Mouse (Mus musculus) cerebellum, postnatal 4 days (tissue): ENCODE measurements around the gene Cald1.

Source experiments
- DNase-seq, 2 experiments: peaks; one replicate each; pipeline ENCODE4 v3.0.0; 2022; ENCODE audit warnings: low spot score in 2 of 2, mixed read lengths in 1 of 2

Gene Cald1

DNA sequence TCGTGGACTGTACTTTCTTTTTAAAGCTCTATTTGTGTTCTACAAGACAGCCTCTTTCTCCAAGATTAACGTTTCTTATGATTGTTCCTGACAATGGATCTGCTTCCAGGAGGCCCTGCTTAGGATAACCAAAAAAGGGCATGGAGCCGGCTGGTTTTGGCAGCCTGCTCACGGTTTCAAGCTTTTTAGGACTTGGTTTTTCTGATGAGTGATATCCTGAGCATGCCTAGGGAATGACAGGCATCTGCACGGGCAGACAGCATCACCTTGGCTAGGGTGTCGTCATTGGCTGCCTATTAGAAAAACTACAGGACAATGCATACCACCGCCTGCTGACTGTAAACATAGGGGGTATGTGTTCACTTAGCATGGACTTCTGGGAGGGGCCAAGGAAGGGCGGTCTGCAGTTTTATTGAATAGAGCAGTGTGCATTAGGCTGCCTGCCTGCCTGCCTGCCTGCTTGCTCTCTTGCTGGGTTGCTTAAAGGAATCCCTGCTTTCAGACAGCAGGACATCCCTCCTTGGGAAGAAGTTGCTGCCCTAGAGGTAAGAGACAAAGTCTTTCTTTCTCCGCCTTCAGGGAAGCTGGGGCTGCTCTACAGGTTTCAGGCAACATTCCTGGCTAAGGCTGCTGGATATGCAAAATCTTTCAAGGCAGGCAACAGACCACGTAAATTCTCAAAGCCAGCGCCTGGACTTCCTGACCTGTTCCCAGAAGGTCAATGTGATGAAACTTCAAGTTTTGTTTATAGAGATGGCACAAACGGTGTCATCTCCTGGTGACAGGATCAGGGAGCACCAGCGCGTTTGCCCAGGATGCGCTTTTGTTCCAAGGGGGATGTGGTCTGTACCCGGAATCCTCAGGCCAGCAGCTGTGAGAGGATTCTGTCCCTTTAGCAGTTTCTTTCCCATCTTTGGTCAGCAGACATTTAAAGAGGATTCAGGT is at the start of gene Cald1:
Gene Cald1 (plus strand): TSS at position 380 of the 945 bp plus-strand sequence.
- no peak for DNase-seq

DNA sequence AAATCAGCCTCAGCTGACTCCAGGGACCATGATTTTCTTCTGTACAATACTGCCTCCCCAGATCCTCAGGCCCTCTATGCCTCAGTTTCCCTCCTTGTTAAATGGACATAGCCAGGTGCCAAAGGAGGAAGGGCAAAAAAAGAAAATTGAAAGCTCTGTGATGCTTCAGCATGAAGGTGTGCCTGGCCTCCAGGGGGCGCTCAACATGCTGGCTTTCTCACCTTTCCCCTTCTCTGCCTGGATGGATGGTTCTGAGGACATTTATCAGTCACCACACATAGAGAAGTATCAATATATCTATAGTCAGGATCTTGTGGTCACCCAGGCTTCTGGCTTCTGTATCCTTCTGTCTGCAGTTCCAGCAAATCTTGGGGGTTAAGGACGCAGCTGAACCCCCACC is 49.3 kb upstream of the Cald1 start:
- peak in 1 of 2 experiments; percentile 30 for DNase-seq

DNA sequence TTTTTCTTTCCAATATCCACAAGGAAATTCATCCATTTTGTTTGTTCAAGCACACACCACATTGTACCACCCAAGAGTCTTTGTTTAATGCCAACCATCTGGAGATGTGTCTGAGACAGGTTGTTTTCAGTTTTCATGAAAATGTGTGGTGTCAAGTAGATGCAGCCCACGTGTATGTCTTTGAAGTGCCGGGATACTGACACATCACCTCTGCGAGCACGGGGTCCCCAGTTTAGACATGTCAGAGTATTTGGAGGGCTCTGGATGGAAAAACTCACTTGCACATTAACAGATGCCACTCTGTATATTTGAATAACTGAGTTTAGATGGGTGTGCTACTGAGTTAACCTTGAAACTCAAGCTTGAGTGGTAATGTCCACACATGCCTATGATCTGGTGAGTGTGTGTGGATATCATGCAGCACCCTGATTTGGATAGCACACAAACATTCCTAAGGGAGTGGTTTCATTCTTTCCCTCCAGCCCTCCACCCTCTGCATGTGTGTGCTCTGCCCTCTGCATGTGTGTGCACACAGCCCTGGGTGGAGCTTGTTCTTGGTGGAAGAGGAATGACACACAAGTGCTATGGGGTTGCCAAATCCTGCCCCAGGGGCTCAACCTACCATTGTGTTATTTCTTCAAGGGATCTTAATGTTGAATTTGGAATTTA is 45.7 kb upstream of the Cald1 start:
- DNase-seq, result no peak

DNA sequence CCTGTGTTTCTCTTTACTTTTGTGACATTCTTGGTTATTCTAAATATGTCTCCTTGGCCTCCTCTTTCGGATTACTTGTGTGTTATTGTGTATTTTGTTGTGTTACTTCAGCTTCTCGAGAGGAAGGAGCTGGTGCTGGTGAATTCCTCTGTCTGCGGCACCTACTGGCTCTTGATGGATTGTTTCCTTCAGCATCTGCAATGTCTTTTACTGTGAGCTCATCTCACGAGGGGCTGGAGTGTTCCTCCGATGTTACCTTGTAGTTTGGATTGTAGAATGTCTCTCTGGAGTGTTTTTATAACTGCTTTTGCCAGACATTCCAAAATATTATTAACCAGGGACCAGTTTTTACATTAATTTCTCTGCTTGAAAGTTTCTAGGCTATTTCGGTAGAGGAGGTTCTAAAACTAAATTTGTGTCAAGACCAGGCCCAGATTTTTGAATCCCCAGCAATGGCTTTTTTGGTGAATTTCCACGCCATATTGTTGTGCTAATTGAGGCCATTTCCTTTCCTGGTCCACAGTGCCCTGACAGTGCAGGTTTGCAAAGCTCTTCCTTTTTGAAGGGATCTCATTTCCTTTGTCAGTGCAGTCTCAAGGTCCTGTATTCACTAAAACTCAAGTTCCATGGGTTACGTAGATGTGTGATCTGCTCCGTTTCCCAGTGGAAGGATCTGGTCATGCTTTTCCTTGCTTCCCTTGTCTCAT is 43.9 kb upstream of the Cald1 start:
- DNase-seq, result no peak

DNA sequence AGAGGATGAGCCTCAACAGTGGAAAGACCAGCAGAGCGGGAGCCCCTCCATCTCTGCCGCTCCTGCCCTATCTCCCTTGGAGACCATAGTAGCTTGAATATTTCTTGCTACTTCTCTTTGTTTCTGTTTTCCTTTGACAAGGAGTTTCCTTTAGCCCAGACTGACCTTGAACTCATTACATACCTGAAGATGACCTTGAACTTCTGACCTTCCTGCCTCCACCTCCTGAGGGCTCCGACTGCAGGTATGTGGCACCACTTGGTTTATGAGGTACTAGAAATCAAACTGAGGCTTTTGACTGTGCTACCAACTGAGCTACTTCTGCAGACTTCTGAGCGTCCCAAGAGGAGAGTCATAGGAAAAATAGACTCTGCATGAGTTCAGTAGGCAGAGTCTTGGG is 38.8 kb upstream of the Cald1 start:
- DNase-seq, result no peak

DNA sequence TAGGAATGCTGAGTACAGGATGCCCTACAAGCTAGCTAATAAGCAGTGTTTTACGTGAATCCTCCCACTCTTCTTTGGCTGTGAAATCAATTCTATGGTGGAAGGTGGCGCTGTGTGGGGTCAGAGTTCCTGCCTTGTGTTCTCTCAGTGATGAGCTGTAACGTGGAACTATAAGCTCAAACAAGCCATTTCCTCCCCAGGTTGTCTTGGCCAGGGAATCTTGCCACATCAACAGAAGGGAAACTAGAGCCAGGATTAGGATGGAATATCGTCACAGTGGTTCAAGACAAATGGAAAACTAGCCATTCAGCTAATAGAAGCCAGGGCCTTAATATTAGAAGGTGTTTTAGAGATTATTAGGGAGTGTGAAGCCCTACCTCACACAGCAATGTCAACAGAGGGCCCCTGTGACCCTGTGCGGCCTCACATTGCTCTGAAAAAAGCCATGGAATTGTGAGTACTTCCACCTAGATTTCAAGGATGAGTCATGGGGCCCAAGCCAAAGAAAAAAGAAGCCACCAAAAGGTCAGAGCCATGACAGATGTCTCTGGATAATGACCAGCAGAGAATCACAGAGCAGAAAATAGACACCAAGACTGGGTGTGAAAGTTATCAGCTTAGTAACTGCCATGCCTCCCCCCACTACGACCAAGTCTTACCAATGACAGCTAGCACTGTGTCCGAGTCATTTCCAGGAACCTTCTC is 33.0 kb upstream of the Cald1 start:
- no peak for DNase-seq

DNA sequence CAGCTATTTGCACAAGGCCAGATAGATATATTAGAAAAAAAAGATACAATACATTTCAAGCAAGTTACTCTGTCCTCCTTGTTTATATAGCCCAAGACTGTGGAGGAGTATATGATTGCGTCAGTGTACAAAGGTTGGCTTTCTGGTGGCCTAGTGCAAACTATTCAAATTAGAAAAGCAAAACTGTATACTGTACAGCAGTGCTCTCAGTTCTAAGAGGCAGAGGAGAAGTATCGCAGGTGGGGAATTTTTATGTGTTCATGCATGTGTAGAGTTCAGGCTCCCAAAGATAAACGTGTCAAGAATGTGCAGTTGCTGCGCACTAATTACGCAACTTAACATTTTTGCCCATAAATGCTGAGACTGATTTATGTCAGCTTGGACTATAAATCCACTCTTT is 31.0 kb upstream of the Cald1 start:
- no peak for DNase-seq

DNA sequence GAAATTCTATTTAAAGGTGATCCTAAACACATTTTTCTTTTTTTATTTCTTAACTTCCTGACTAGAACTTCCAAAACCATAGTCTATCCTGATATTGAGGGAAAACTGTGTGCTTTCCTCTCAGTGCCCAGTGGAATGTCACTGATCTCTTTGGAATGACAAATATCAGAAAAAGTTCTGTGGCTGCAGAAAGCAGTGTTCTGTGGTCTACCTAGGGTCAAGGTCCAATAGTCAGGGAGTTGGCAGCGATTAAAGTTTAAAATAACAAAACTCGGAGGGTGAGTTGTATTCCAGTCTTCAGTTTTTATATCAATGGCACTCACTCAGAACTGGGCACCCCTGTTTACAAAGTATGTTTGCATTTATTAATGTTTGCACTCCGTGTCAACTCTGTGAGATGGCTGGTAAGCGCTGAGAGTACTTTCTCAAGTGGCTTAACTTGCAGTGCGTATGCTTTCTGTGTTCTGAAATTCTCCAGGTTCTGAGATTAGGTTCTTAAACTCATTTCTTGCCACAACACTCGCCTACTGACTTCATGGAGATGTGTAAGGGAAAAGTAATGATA is 18.7 kb upstream of the Cald1 start:
- DNase-seq, result no peak

DNA sequence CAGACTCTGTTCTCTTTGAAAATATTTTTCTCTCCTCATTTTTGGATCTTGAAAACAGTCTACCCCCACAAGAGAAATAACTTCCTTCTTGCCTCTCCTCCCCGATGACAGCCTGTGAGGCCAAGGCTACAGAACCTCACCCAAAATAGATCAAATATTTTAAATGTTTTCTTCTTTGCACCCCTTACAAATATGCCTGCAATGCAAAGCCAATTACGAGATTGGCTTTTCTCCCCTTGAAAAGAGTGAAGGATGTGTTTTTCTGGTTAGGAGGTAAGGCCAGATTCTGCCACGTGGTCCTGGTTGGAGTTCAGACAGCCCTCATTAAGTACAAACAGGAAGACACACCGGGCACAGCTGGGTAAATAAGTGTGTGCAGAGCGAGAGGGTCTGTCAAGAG is 14.9 kb upstream of the Cald1 start:
- DNase-seq, result no peak

DNA sequence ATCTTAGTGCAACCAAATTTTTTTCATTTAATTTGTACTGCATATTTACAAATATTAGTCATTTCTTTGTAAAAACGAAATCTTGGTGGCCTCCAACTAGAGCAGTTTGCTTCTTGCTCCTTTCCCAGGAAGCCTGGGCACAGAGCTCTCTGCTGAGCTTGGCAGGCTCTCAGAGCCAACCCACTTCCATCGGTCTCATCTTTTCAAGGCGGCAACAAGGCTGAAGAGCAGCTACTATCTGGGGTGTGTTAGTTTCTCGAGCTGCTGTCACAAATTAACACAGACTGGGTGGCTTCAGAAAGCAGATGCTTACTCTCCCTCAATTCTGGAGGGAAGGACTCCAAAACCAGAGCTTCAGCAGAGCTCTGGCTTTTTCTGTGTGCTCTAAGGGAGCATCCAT is 10.2 kb upstream of the Cald1 start:
- no peak for DNase-seq

DNA sequence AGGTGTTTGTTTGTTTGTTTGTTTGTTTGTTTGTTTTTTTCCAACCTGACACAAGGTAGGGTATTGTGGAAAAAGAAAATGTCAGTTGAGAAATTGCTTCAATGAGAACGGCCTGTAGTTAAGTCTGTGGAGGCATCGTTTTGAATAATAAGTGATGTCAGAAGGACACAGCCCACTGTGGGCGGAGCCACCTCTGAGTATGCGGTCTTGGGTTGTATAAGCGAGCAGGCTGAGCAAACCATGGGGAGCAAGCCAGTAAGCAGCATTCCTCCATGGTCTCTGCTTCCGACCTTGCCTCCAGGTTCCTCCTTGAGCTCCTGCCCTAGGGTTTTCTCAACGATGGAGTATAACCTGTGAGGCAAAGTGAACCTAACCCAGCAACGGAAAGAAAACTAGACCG is 7.6 kb upstream of the Cald1 start:
- no peak for DNase-seq

DNA sequence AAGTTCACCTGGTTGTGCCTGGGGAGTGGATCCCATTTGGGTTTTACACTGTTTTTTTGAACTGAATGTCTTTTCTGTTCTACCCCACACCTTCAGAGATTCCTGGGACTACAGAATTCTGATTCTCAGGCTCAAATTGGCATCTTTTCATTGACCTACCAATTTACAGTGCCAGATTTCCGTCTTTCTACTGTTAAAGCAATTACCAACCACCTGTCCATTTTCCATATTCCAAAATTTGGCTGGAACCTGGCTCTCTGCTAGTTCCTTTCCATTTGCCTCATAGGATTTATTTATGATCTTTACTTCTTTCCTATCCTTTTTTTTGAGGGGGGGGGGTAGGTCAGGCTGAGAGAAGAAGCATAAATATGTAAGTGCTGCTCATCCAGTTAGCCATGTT is 4.9 kb upstream of the Cald1 start:
- DNase-seq, result no peak

DNA sequence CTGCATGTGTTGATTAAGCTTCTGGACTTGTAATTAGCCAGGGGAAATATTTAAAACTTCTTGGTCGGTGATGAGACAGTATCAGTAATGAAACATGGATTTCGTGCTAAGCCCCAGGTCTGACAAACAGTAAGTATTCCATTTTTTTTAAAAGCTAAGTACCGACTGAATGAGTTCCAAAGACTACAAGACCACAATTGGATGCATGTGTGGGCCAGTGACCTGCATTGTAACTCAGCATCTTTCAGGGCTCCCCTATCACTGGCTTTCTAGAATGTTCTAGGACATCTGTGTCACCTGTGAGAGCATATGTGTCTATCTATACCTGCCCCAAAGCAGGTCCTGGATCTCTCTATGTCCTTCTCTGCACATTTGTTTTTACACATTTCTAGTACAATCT is 984 bp upstream of the Cald1 start:
- DNase-seq, result no peak

DNA sequence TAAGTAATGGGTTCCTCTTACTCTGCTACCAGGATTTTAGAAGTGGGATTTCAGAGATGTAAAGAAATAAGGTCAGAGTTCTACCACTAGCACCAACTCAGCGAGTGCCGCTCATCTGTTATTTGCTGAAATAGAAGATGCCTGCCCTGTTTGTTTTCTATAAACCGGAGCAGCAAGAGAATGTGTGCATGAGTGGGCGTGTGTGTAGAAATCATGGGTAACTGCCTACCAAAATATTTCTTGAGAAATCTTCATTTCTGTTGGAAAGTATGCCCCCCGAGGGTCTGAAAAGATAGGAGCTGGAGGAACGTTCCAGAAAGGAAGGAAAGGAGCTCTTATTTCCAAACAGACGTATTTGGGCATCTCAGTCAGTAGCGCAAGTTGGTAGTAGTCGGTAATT is 871 bp downstream of the Cald1 start:
- no peak for DNase-seq

DNA sequence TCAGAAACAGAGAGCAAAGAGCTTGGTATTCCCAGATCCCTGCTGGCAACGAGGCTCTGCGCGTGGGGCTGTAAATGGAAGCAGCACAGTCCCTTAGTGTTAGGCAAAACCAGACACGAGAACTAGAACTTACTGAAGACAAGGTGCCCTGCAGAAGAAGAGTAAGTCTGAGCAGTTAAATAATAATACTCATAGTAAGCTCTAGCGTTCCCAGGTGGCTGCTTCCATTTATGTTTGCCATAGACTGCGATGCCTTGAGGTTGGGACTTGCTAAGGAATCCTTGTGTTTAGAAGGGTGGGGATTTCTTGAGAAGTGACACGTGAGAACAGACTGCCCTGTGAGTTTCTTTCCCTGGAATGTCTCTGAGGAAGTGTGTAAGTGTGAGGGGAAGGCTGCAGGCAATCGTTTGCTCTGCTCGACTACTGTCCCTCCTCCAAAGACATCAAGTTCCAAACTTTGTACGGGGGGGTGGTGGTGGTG is 1.4 kb downstream of the Cald1 start:
- no peak for DNase-seq

DNA sequence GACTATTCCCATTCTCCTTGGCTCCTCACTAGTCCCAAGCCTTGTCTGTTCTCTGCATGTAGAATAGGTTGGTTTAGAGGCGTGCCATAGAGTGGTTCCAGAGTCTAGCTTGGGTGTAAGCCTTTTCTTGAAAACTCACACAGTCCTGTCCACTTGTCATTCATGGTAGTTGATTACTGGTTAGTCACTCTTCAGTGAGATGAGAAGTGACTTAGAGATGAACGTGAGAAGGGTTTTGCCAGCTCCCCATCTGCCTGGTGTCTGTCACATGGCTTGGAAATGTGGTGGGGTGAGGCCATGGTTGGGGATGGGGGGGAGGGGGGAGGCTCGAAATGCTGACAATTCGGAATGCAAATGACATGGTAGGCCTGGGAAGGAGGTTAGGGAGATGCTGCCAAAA is 2.5 kb downstream of the Cald1 start:
- DNase-seq, result no peak

DNA sequence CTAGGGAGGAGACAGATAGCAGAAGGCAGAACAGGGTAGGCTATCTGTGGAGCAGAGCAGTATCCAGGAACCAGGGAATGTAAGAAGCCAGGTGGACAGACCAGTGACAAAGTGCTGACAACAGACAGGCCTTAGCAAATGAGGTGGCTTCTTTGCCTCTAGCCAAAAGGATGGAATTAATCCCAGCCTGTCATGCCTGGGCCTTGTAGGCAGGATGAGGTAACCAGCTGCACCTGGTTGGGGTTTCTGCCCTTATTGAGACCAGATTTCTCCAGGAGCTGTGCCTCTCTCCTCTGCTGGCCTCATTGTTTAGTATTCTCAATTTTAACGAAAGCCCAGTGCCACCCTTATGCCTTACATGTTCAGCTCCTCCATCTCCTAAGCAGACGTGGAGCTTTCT is 3.8 kb downstream of the Cald1 start:
- no peak for DNase-seq

DNA sequence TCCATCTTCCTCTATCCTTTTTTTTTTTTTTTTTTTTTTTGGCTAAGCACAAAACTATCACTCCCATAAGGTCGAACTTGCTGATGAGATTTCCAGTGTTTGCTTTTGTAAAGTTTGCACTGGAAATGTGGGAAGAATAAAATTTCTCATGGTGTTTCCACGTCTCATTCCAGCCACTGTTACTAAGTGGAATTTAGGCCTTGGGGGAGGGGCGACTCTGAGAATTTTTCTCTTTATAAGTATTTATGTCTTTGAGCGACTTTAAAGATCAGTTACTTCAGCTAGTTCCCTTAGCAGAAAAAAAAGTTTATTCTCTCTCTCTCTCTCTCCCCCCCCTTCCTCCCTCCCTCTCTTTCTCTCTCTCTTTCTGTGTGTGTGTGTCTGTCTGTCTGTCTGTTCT is 8.1 kb downstream of the Cald1 start:
- DNase-seq, result no peak

DNA sequence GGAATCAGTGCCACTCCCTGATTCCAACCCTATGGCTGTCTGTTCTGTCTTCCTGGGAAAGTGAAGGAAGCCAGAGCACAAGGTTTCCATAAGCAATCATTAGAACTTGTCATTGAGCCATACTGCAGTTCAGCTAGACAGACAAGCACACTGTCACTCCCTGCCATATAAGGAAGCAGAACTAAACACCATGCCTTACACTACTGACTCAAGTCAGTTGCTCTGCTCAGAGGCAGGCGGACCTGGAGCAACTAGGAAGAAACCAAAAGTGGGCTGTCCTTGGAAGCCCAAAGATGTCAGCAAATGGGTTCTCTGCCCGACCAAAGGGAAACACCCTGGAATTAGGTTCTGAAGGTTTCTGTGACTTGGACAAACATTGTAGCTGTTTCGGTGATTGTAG is 10.3 kb downstream of the Cald1 start:
- DNase-seq, result no peak

DNA sequence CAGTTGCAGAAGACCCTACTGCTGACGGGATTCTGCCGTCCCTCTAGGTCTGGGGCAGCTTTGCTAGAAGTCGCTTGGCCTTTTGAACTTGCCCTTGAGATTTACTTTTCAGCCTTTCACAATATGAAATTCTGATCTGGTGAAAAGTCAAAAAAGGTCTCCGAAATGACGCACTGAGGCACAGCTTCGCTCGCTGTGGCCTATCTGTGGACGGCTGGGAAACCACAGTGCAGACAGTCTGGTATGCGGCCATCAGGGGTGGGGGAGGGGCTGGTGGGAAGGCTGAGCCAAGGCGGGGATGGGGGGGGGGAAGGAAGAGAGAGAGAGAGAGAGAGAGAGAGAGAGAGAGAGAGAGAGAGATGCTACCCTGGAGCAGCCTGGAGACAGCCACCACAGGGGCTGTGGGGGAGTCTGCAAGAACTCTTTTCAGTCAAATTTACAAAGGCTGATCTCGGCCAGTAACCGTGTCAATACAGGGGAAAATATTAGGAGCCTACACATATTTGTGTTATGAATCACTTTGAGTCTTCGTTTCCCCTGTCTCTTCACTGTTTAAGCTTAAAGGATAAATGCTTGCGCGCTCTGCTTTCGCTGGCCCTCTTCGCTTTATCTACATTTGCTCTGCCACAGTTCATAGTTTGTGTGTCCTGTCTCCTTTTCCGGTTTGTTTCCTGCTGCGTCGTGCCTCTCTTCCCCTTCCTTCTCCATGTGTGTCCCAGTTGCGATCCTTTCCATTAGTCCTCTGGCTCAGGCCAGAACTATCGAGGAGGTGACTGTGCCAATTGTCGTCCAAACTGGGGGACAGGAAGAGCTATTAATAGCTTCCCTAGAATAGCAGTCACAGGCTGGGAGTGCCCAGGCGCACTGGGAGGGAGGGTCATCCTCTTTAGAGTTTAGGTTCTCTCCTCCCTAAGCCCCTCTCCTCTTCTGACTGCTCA is 11.9 kb downstream of the Cald1 start:
- DNase-seq, result no peak
